Mouse (Mus musculus) hindbrain, embryonic 12.5 days (tissue): ENCODE results near the gene Gpx1. TPM values are rescaled to one million over a fixed set of nuclear protein-coding genes. Genes with fewer than 3 reads are reported as not detected.

Source experiments
- ATAC-seq: fragments of 200-750 bp; cut with Nextera tagmentation; 2 replicates; pipeline ENCODE4 v1.8.0; 2017; ENCODE audit warnings: moderate TSS enrichment; ENCODE audit not compliant: low FRiP score
- H3K27ac ChIP-seq: fragments of 300-500 bp; sonication (generic); 2 replicates; pipeline ENCODE4 v1.5.1; 2016; ENCODE audit warnings: mild to moderate bottlenecking
- H3K27me3 ChIP-seq: fragments of 300-500 bp; sonication (generic); 2 replicates; pipeline ENCODE4 v1.6.1; 2016; ENCODE audit warnings: mild to moderate bottlenecking
- H3K36me3 ChIP-seq: fragments of 300-500 bp; sonication (generic); 2 replicates; pipeline ENCODE4 v1.6.1; 2016; ENCODE audit warnings: mild to moderate bottlenecking
- H3K4me1 ChIP-seq: fragments of 300-500 bp; sonication (generic); 2 replicates; pipeline ENCODE4 v1.6.1; 2016
- H3K4me2 ChIP-seq: fragments of 300-500 bp; sonication (generic); replicated peaks from 2 replicates; pipeline ENCODE4 v1.6.1; 2016; ENCODE audit warnings: mild to moderate bottlenecking
- H3K4me3 ChIP-seq: fragments of 300-500 bp; sonication (generic); 2 replicates; pipeline ENCODE4 v1.5.1; 2016; ENCODE audit warnings: mild to moderate bottlenecking
- H3K9ac ChIP-seq: fragments of 300-500 bp; sonication (generic); 2 replicates; pipeline ENCODE4 v1.6.1; 2016; ENCODE audit warnings: mild to moderate bottlenecking, moderate library complexity
- H3K9me3 ChIP-seq: fragments of 300-500 bp; sonication (generic); replicated peaks from 2 replicates; pipeline ENCODE4 v1.6.1; 2016; ENCODE audit warnings: mild to moderate bottlenecking
- WGBS: fragments of 180-500 bp; shearing (Covaris S2); methylation state at CpG from one replicate; pipeline ENCODE4 v1.1.7; 2016; 5-methylcytosine and 5-hydroxymethylcytosine counted together
- polyA plus RNA-seq: library from polyadenylated mRNA; unstranded; fragments of >200 nt; fragmentation: Nextera tagmentation; extraction: Ambion mirVana; gene quantifications from 2 replicates; pipeline ENCODE4 v1.2.1, GENCODE M21; 2016

The Gpx1 gene
- polyA plus RNA-seq, 1 experiment from 2014 or later = 730 TPM

DNA sequence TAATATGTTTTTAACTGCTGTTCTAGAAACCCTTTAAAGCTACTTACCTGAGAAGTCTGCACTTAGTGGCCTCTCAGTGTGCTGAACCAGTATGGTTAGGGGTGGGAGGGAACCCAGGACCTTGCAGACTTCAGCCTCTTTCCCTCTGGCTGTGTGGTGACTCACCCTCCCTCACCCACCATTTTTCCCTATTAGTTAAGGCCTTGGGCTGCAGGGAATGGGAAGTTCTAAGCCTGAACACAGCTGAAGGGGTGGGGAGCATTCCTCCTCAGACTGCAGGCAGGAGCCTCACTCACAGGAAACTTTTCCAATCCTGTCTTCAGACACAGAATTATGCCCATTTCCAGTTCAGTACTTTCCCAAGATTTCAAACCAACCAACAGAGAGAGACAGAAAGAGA lies 3.1 kb downstream of the Gpx1 start:
- Histone ChIP-seq H3K9ac (no peak overlapping the region), H3K27me3 (no peaks in the 10 kb centered on the region), H3K9me3 (no peaks in the 10 kb centered on the region), H3K4me2 (no peak overlapping the region), H3K4me1 (peaks cover 20% of the 10 kb centered on the region), H3K4me3 (no peak overlapping the region), H3K36me3 (no peaks in the 10 kb centered on the region), H3K27ac (no peak overlapping the region)
- no peak for ATAC-seq

DNA sequence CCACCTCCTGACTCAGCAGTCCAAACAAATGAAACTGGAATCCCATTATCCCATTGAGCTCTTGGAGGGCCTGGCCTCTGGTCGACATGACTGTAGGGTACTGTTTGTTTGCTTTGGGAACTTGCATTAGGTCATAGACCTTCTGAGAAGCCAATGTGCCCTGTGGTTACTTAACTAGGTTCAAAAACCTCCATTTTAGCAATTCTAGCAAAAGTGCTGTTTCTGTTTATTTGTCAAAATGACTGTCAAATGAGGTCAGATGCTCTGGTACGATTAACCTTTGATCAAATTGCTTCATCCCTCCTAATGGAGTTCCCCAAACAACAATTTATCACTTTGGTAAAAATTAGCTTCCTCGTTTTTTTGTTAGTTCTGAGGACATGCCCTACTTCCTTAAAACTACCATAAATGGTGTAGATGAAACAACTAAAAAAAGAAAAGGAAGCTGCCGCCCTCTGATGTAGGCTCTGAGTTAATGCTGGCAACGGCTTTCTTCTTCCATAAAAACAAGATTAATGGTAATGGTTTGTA lies 3.7 kb downstream of the Gpx1 start:
- WGBS = 61% methylated on average over 5 of the region's 5 CpGs
- Histone ChIP-seq H3K27me3 (no peaks in the 10 kb centered on the region), H3K4me1 (peaks cover 20% of the 10 kb centered on the region), H3K27ac (no peak overlapping the region), H3K4me2 (no peak overlapping the region), H3K9ac (no peak overlapping the region), H3K36me3 (no peaks in the 10 kb centered on the region), H3K9me3 (no peaks in the 10 kb centered on the region), H3K4me3 (no peak overlapping the region)
- ATAC-seq = no peak

DNA sequence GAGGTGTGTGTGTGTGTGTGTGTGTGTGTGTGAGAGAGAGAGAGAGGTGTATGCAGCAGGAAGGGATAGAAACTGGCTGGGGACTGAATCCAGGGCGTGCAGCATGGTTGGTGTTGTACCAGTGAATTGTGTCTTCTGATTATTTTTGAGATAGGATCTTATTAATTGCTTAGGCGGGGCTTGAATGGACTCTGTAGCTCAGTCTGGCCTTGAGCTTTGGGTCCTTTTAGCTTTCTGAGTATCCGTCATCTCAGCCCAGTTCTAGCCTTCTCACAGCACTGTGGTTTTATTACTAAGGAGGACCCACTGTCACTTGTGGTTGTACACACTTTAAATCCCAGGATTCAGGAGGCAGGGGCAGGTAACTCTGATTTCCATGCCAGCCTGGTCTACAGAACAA lies 4.6 kb downstream of the Gpx1 start:
- WGBS = 85% methylated on average over 3 of the region's 3 CpGs
- Histone ChIP-seq H3K4me1 (peaks cover 20% of the 10 kb centered on the region), H3K36me3 (no peaks in the 10 kb centered on the region), H3K27ac (no peak overlapping the region), H3K9ac (no peak overlapping the region), H3K4me2 (no peak overlapping the region), H3K27me3 (no peaks in the 10 kb centered on the region), H3K9me3 (no peaks in the 10 kb centered on the region), H3K4me3 (no peak overlapping the region)
- no peak for ATAC-seq

DNA sequence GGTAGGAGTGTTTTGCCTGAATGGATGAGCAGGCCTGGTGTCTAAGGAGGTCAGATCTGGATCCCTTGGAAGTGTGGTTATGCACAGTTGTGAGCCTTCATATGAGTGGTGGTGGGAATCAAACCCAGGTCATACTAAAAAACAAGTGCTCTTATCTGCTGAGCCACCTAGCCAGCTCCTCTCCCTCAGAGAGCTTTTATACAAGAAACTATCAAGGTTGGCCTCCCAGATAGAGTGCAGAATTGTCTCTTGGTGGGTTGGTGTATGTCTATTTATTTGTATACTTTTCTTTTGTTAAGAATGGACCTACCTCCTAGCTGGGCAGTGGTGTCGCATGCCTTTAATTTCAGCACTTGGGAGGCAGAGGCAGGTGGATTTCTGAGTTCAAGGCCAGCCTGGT lies 5.1 kb downstream of the Gpx1 start:
- H3K9me3 ChIP-seq = no peaks in the 10 kb centered on the region
- H3K27me3 ChIP-seq = no peaks in the 10 kb centered on the region
- no peaks in the 10 kb centered on the region for H3K36me3 ChIP-seq
- WGBS = 100% methylated on average over 1 of the region's 1 CpGs
- no peak overlapping the region for H3K27ac ChIP-seq
- no peak overlapping the region for H3K9ac ChIP-seq
- peaks cover 22% of the 10 kb centered on the region for H3K4me1 ChIP-seq
- ATAC-seq = no peak
- H3K4me3 ChIP-seq = no peak overlapping the region
- no peak overlapping the region for H3K4me2 ChIP-seq

DNA sequence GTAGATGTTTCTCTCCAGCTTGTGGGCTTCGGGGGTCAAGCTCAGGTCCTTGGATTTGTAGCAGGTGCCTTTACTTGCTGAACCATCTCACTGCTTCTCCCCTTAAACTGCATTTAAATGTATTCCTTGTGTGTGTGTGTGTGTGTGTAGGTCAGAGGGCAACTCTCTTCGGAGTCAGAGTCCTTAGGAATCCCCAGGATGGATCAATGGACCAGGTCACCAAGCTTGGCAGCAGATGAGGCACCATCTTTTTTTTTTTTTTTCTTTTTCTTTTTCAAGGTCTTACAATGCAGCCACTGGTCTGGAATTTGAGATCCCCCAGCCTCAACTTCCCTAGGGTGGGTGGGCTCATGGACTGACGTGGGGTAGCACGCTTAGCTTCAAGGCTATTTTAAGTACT lies 5.8 kb downstream of the Gpx1 start:
- no peak for ATAC-seq
- H3K27ac ChIP-seq = no peak overlapping the region
- H3K9me3 ChIP-seq = no peaks in the 10 kb centered on the region

DNA sequence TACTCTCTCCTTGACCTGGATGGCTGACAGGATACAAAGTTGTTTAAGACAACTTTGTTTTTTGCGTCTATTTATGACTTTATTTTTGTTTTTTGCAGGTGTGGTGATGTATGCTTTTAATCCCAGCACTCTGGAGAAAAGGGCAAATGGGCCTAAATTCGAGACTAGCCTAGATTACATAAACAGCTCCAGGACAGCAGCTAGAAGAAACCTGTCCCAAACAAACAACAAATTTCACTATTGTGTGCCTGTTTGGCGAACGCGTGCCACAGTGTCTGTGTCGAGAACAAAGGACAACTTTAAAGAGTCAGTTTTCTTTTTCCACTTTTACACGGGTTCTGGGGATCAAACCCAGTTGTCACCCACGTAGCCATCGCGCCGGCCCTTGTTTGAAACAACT lies 8.3 kb downstream of the Gpx1 start:
- Histone ChIP-seq H3K9me3 (no peaks in the 10 kb centered on the region), H3K27ac (peak overlapping the region; percentile 96), H3K4me3 (peak overlapping the region; percentile 91), H3K4me1 (peaks cover 16% of the 10 kb centered on the region), H3K9ac (peak overlapping the region; percentile 80), H3K36me3 (peaks cover 16% of the 10 kb centered on the region), H3K4me2 (peak overlapping the region; percentile 87), H3K27me3 (no peaks in the 10 kb centered on the region)
- 0 out of 2 replicates have a peak, but pooled peaks have one; percentile 1 for ATAC-seq
- 5% methylated on average over 11 of the region's 11 CpGs for WGBS

More for the DNA sequence above, 5.8 kb downstream of the Gpx1 start:
- Histone ChIP-seq H3K27me3 (no peaks in the 10 kb centered on the region), H3K4me1 (peaks cover 28% of the 10 kb centered on the region), H3K4me3 (no peak overlapping the region), H3K4me2 (no peak overlapping the region), H3K36me3 (no peaks in the 10 kb centered on the region), H3K9ac (no peak overlapping the region)
- 80% methylated on average over 4 of the region's 4 CpGs for WGBS

DNA sequence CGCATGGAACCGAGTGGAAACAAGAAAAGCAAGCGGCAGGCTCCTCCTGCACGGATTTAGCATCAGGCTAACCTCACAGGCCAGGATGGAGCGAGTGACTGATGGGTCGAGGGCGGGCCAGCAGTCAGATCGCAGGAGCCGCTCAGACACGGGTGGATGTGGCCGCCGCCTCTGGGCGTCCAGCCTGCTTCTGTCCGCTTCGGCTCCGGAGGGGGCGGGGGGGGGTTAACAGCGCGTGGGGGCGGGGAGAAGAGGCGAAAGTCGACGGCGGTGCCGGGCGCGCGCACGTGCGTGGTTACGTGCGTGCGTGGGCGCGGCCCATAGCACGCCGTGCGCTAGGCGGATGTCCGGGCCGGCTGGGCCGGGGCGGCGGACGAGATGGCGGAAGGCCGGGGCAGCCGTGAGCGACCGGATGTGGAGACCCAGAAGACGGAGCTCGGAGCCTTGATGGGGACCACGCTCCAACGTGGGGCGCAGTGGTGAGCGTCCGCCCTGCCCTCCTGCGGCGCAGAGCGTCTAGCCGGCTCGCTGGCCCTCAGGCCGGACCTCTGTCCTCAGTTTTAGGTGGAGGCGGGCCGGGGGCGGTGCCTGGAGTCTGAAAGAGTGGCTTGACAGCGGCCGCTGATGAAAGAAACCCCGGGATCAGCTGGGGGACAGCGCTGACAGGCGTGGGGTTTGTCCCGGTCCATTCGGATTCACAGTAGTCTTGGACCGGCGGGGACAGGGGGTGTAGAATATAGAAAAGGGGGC lies 9.0 kb downstream of the Gpx1 start, which contains the start of gene Usp4:
Gene Usp4 (plus strand): TSS at position 314 of the 750 bp plus-strand sequence.
- peak; percentile 96 for ATAC-seq
- Histone ChIP-seq H3K4me2 (peak within 1 kb of the TSS; percentile 87), H3K27ac (peak within 1 kb of the TSS; percentile 96), H3K4me1 (peaks cover 16% of the 10 kb centered on the region), H3K9ac (peak within 1 kb of the TSS; percentile 80), H3K27me3 (no peaks in the 10 kb centered on the region), H3K4me3 (peak within 1 kb of the TSS; percentile 91), H3K36me3 (peaks cover 23% of the 10 kb centered on the region), H3K9me3 (no peaks in the 10 kb centered on the region)
- under 1% methylated on average over 68 of the region's 75 CpGs for WGBS

DNA sequence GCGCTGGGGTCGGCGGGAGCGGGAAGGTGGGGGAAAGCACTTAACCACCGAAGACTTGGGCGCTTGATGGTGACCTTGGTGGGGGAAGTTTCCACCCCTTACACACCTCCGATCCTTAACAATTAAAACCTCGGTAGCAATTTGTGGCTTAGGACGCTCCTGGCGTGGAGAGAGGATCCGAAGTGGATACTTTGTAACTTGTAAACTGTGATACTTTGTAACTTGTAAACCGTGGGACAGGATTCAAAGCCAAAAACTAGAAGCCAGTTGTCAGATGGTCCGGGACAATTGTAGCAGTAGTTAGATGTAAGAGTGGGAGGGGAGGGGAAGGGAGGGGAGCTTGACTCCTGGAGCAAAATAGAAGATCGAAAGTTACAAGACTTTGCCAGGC lies 9.6 kb downstream of the Gpx1 start:
- H3K4me1 ChIP-seq = peaks cover 16% of the 10 kb centered on the region
- WGBS = 6% methylated on average over 14 of the region's 14 CpGs
- H3K27ac ChIP-seq = peak overlapping the region; percentile 96; the same call in 1 of the 2 replicates
- peak overlapping the region; percentile 87 for H3K4me2 ChIP-seq
- peak overlapping the region; percentile 91 for H3K4me3 ChIP-seq
- peak overlapping the region; percentile 80 for H3K9ac ChIP-seq
- H3K27me3 ChIP-seq = no peaks in the 10 kb centered on the region
- no peaks in the 10 kb centered on the region for H3K9me3 ChIP-seq
- ATAC-seq = no peak
- peaks cover 29% of the 10 kb centered on the region for H3K36me3 ChIP-seq

DNA sequence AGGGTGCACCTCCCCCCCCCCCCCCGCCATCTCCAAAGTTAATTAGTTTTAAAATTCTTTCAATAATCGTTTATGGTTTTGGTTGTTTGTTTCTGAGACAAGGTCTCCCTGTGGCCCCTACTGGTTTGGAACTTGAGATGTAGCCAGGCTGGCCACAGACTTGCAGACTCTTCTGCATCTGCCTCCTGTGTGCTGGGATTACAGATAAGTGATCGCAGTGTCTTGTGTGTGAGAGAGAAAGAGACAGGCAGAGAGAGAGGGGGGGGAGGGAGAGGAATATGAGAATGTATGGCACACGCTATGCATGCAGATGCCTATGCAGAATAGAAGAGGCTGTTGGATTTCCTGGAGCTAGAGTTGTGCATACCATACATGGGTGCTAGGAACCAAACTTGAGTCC lies 11.0 kb downstream of the Gpx1 start:
- Histone ChIP-seq H3K9ac (no peak overlapping the region), H3K4me2 (no peak overlapping the region), H3K27ac (no peak overlapping the region), H3K36me3 (peaks cover 42% of the 10 kb centered on the region), H3K4me3 (no peak overlapping the region), H3K9me3 (no peaks in the 10 kb centered on the region), H3K27me3 (no peaks in the 10 kb centered on the region), H3K4me1 (peaks cover 16% of the 10 kb centered on the region)
- no peak for ATAC-seq
- 91% methylated on average over 4 of the region's 4 CpGs for WGBS

DNA sequence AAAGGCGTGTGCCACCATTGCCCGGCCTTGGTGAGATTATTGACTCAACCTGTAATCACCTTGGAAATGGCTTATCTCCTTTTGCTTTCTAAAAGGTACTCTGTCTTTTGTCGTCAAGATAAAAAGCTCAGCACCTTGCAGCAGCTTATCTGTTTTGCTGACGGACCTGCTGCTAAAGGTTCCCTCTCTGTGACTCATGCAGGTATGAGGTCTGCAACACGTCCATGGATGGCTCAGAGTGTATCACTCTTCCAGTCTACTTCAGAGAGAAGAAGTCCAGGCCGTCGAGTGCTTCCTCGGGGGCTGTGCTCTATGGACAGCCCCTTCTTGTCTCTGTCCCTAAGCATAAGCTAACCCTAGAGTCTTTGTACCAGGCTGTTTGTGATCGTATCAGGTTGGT lies 39.5 kb downstream of the Gpx1 start:
- ATAC-seq = no peak
- Histone ChIP-seq H3K27me3 (no peaks in the 10 kb centered on the region), H3K27ac (no peak overlapping the region), H3K4me3 (no peak overlapping the region), H3K9me3 (no peaks in the 10 kb centered on the region), H3K36me3 (peaks cover 88% of the 10 kb centered on the region), H3K4me1 (no peaks in the 10 kb centered on the region), H3K9ac (no peak overlapping the region), H3K4me2 (no peak overlapping the region)
- 96% methylated on average over 9 of the region's 9 CpGs for WGBS

DNA sequence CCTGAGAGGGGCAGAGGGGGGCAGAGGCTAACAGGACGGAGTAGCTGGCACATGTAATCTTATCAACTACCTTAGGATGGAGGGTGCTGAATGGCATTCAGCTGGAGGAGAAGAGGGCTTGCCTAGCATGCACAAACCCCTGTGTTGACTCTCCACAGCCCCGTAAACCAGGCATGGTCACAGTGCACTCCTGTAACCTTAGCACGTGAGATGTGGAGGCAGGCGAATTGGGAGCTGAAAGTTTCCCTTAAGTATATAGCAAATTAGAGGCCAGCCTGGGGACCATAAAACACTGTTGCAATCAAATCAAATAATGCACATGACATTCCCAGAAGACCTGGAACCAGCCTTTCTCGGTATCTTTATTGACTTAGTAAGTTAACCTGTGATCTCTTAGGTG lies 40.0 kb downstream of the Gpx1 start:
- H3K27me3 ChIP-seq = no peaks in the 10 kb centered on the region
- no peaks in the 10 kb centered on the region for H3K4me1 ChIP-seq
- ATAC-seq = no peak
- H3K9me3 ChIP-seq = no peaks in the 10 kb centered on the region
- no peak overlapping the region for H3K4me2 ChIP-seq
- H3K36me3 ChIP-seq = peaks cover 88% of the 10 kb centered on the region
- no peak overlapping the region for H3K9ac ChIP-seq
- no peak overlapping the region for H3K27ac ChIP-seq
- H3K4me3 ChIP-seq = no peak overlapping the region
- 94% methylated on average over 5 of the region's 5 CpGs for WGBS

DNA sequence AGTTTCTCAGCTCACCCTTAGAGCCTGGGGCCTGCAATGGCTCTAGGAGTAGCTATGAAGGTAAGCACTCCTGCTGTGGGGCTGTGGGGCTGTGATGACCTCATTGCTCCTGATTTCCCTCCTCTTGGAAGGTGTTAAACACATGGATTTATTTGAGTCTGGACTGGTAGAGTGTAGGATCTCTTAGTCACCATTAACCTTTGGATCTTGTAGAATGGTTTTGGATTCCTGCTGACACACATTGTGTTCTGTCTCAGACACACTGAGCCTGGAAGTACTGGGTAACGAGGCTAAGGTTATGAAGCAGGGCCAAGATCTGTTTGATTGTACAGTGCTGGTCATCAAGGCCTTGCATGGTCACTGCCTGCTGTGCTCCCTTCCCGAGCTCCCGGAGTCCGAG lies 40.6 kb downstream of the Gpx1 start:
- no peaks in the 10 kb centered on the region for H3K27me3 ChIP-seq
- no peak overlapping the region for H3K27ac ChIP-seq
- H3K36me3 ChIP-seq = peaks cover 88% of the 10 kb centered on the region
- H3K4me2 ChIP-seq = no peak overlapping the region
- no peak overlapping the region for H3K9ac ChIP-seq
- no peaks in the 10 kb centered on the region for H3K4me1 ChIP-seq
- no peak for ATAC-seq
- 95% methylated on average over 4 of the region's 4 CpGs for WGBS
- H3K4me3 ChIP-seq = no peak overlapping the region
- H3K9me3 ChIP-seq = no peaks in the 10 kb centered on the region

DNA sequence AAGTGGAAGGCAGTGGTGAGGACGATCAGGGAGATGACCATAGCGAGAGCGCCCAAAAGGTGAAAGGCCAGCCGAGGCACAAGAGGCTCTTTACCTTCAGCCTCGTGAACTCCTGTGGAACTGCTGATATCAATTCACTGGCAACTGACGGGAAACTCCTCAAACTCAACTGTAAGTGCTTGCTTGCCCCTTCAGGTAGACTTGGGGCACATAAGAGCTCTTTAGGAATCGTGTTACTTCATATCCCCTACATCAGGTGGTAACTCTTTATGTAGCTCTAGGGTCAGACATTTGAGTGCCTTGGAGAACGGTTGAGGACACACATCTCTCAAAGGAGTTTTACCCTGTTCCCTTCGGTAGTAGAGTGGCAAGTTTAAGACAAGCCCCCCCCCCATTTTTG lies 42.7 kb downstream of the Gpx1 start:
- no peak overlapping the region for H3K27ac ChIP-seq
- H3K9ac ChIP-seq = no peak overlapping the region
- H3K9me3 ChIP-seq = no peaks in the 10 kb centered on the region
- ATAC-seq = no peak
- H3K27me3 ChIP-seq = no peaks in the 10 kb centered on the region
- 96% methylated on average over 9 of the region's 9 CpGs for WGBS
- H3K4me2 ChIP-seq = no peak overlapping the region
- H3K36me3 ChIP-seq = peaks cover 89% of the 10 kb centered on the region
- no peaks in the 10 kb centered on the region for H3K4me1 ChIP-seq
- no peak overlapping the region for H3K4me3 ChIP-seq
